Mouse (Mus musculus): Measurements from ENCODE around the gene Tbce. TPM values are rescaled to one million over a fixed set of nuclear protein-coding genes. Genes with fewer than 3 reads are reported as not detected.
A peak's percentile ranks its signal among the peaks of the same experiment; 100 is the strongest.

The Tbce gene
- total RNA-seq, 4 experiments from 2014 or later = 81.8 to 99.9 (median 86.5) TPM

- DNase-seq (ENCODE audit: low spot score in 2 of 2) = no peak
These were observed 70.8 kb downstream of the Tbce start for GRCm38 (mm10) chr13:13968629-13969111.

- DNase-seq (ENCODE audit: low spot score in 2 of 2) = no peak
These were observed 73.3 kb downstream of the Tbce start for GRCm38 (mm10) chr13:13966172-13966571.

- DNase-seq (ENCODE audit: low spot score in 2 of 2) = no peak
These were observed 74.0 kb downstream of the Tbce start for GRCm38 (mm10) chr13:13965388-13965964.

GRCm38 (mm10) chr13:13961046-13961445 is 78.4 kb downstream of the Tbce start:
- DNase-seq (ENCODE audit: low spot score in 2 of 2) = no peak

GRCm38 (mm10) chr13:13960211-13960610 is 79.2 kb downstream of the Tbce start:
- DNase-seq (ENCODE audit: low spot score in 2 of 2) = no peak

- no peak for DNase-seq (ENCODE audit: low spot score in 2 of 2)
These were observed 82.8 kb downstream of the Tbce start for GRCm38 (mm10) chr13:13956686-13957085.

GRCm38 (mm10) chr13:13954931-13955330 is 84.5 kb downstream of the Tbce start:
- no peak for DNase-seq (ENCODE audit: low spot score in 2 of 2)

- DNase-seq (ENCODE audit: low spot score in 2 of 2) = peak; percentile 98
These were observed 85.3 kb downstream of the Tbce start, which contains the start of gene B3galnt2 for GRCm38 (mm10) chr13:13953874-13954832. TSS of gene B3galnt2 (plus strand) at chr13:13954469.

Other genes starting within 250 kb of the Tbce start
- 10 to 100 TPM; 16.1 to 21.5 (median 17.7) TPM for gene B3galnt2, start 85.2 kb downstream of the Tbce start, total RNA-seq (2022)
- 10 to 100 TPM; 43.4 to 52.0 (median 50.8) TPM for gene Arid4b, start 23.6 kb upstream of the Tbce start, total RNA-seq (2022)
- gene Ggps1, start 23.9 kb upstream of the Tbce start, total RNA-seq (2022) = 10 to 100 TPM; 53.0 to 74.1 (median 60.8) TPM